Mouse (Mus musculus) MEL (cell line): ENCODE data around the gene Gpx3. TPM values are rescaled to one million over a fixed set of nuclear protein-coding genes. Genes with fewer than 3 reads are reported as not detected.

Source experiments
- DNase-seq: peaks from one replicate; pipeline ENCODE4 v3.0.0; 2011; ENCODE audit warnings: low read depth, low spot score
- H3K27ac ChIP-seq: 2 replicates; pipeline ENCODE4 v1.5.1; 2012; ENCODE audit warnings: low read depth, mild to moderate bottlenecking, control low read depth, low read length, moderate library complexity; ENCODE audit not compliant: control insufficient read depth
- H3K27me3 ChIP-seq, 2 experiments: fragments of 150-350 bp in 1 of 2; sonication (generic) in 1 of 2; 2 replicates each; pipeline ENCODE4 v1.6.1; 2012; ENCODE audit warnings: low read length in 2 of 2, mild to moderate bottlenecking in 2 of 2, improper control_type of control experiment in 1 of 2, moderate library complexity in 1 of 2; ENCODE audit not compliant: insufficient read depth in 2 of 2, control insufficient read depth in 1 of 2
- H3K36me3 ChIP-seq, 2 experiments: 2 replicates each; pipeline ENCODE4 v1.6.1; 2012 to 2014; ENCODE audit warnings: low read length in 2 of 2, improper control_type of control experiment in 1 of 2, inconsistent platforms in 1 of 2, mild to moderate bottlenecking in 1 of 2; ENCODE audit not compliant: insufficient read depth in 2 of 2, control insufficient read depth in 1 of 2
- H3K4me1 ChIP-seq, 2 experiments: fragments of 150-350 bp in 1 of 2; sonication (generic) in 1 of 2; 2 replicates each; pipeline ENCODE4 v1.6.1; 2012; ENCODE audit warnings: low read length in 2 of 2, improper control_type of control experiment in 1 of 2, mild to moderate bottlenecking in 1 of 2; ENCODE audit not compliant: insufficient read depth in 2 of 2, control insufficient read depth in 1 of 2
- H3K4me3 ChIP-seq, 2 experiments: fragments of 150-350 bp in 1 of 2; sonication (generic) in 1 of 2; 2 replicates each; pipeline ENCODE4 v1.5.1; 2012; ENCODE audit warnings: low read depth in 2 of 2, low read length in 2 of 2, mild to moderate bottlenecking in 2 of 2, moderate library complexity in 2 of 2, control low read depth in 1 of 2, improper control_type of control experiment in 1 of 2; ENCODE audit not compliant: control insufficient read depth in 1 of 2, insufficient read depth in 1 of 2
- H3K79me2 ChIP-seq: 2 replicates; pipeline ENCODE4 v1.6.1; 2012; ENCODE audit warnings: mild to moderate bottlenecking, low read length, moderate library complexity; ENCODE audit not compliant: control insufficient read depth, poor library complexity, insufficient read depth
- H3K9ac ChIP-seq: 2 replicates; pipeline ENCODE4 v1.6.1; 2012; ENCODE audit warnings: low read depth, mild to moderate bottlenecking, control low read depth, low read length, moderate library complexity; ENCODE audit not compliant: control insufficient read depth, poor library complexity, severe bottlenecking
- H3K9me3 ChIP-seq: fragments of 150-350 bp; sonication (generic); replicated peaks from 2 replicates; pipeline ENCODE4 v1.6.1; 2012; ENCODE audit warnings: mild to moderate bottlenecking, low read length, improper control_type of control experiment, moderate library complexity; ENCODE audit not compliant: insufficient read depth
- BHLHE40 ChIP-seq: IDR thresholded peaks from 2 replicates; pipeline ENCODE4 v1.6.1; 2012; ENCODE audit warnings: low read depth, mild to moderate bottlenecking, inconsistent platforms, low read length, improper control_type of control experiment, borderline replicate concordance
- CHD1 ChIP-seq: IDR thresholded peaks from 2 replicates; pipeline ENCODE4 v1.6.1; 2012; ENCODE audit warnings: low read depth, mild to moderate bottlenecking, inconsistent platforms, low read length, improper control_type of control experiment
- CHD2 ChIP-seq: IDR thresholded peaks from 2 replicates; pipeline ENCODE4 v1.6.1; 2011; ENCODE audit warnings: low read length, improper control_type of control experiment
- CTCF ChIP-seq, 3 experiments: IDR thresholded peaks in 2 of 3; conservative IDR thresholded peaks in 1 of 3; 2 replicates each; pipeline ENCODE4 v1.5.1; 2011 to 2012; ENCODE audit warnings: low read length in 3 of 3, low read depth in 2 of 3, mild to moderate bottlenecking in 2 of 3, improper control_type of control experiment in 1 of 3, inconsistent platforms in 1 of 3, mixed read lengths in 1 of 3, moderate library complexity in 1 of 3; ENCODE audit not compliant: control insufficient read depth in 1 of 3, insufficient read depth in 1 of 3, poor library complexity in 1 of 3, severe bottlenecking in 1 of 3
- E2F4 ChIP-seq: IDR thresholded peaks from 2 replicates; pipeline ENCODE4 v1.6.1; 2011; ENCODE audit warnings: low read depth, low read length, improper control_type of control experiment, borderline replicate concordance
- ELF1 ChIP-seq: IDR thresholded peaks from 2 replicates; pipeline ENCODE4 v1.6.1; 2014; ENCODE audit warnings: low read depth, mild to moderate bottlenecking, inconsistent platforms, low read length, improper control_type of control experiment, moderate library complexity
- GABPA ChIP-seq: IDR thresholded peaks from 2 replicates; pipeline ENCODE4 v1.6.1; 2012; ENCODE audit warnings: low read depth, mild to moderate bottlenecking, inconsistent platforms, low read length, improper control_type of control experiment, moderate library complexity
- GATA1 ChIP-seq: IDR thresholded peaks from 2 replicates; pipeline ENCODE4 v1.6.1; 2011; ENCODE audit warnings: low read depth, low read length, improper control_type of control experiment
- HCFC1 ChIP-seq: IDR thresholded peaks from 2 replicates; pipeline ENCODE4 v1.6.1; 2012; ENCODE audit warnings: low read depth, mild to moderate bottlenecking, inconsistent platforms, low read length, improper control_type of control experiment, moderate library complexity
- JUND ChIP-seq: IDR thresholded peaks from 2 replicates; pipeline ENCODE4 v1.6.1; 2011; ENCODE audit warnings: low read depth, mild to moderate bottlenecking, improper control_type of control experiment, low read length
- KAT2A ChIP-seq: conservative IDR thresholded peaks from 2 replicates; pipeline ENCODE4 v1.6.1; 2012; ENCODE audit warnings: low read depth, low read length, improper control_type of control experiment, inconsistent platforms
- MAFK ChIP-seq: IDR thresholded peaks from 2 replicates; pipeline ENCODE4 v1.6.1; 2011; ENCODE audit warnings: low read depth, mild to moderate bottlenecking, low read length, improper control_type of control experiment, borderline replicate concordance
- MAX ChIP-seq: IDR thresholded peaks from 2 replicates; pipeline ENCODE4 v1.6.1; 2011; ENCODE audit warnings: low read length, improper control_type of control experiment
- MAZ ChIP-seq: IDR thresholded peaks from 2 replicates; pipeline ENCODE4 v1.6.1; 2012; ENCODE audit warnings: low read depth, mild to moderate bottlenecking, inconsistent platforms, low read length, improper control_type of control experiment
- MEF2A ChIP-seq: IDR thresholded peaks from 2 replicates; pipeline ENCODE4 v1.6.1; 2014; ENCODE audit warnings: low read depth, mild to moderate bottlenecking, inconsistent platforms, low read length, improper control_type of control experiment; ENCODE audit not compliant: poor library complexity, insufficient replicate concordance, severe bottlenecking; ENCODE audit errors: extremely low read depth
- MXI1 ChIP-seq: IDR thresholded peaks from 2 replicates; pipeline ENCODE4 v1.6.1; 2011; ENCODE audit warnings: mild to moderate bottlenecking, low read depth, low read length, improper control_type of control experiment
- MYB ChIP-seq: IDR thresholded peaks from 2 replicates; pipeline ENCODE4 v1.6.1; 2011; ENCODE audit warnings: mild to moderate bottlenecking, low read depth, low read length, improper control_type of control experiment
- MYC ChIP-seq: IDR thresholded peaks from 2 replicates; pipeline ENCODE4 v1.6.1; 2011; ENCODE audit warnings: low read depth, mild to moderate bottlenecking, low read length, improper control_type of control experiment, moderate library complexity
- NELFE ChIP-seq: IDR thresholded peaks from 2 replicates; pipeline ENCODE4 v1.6.1; 2011; ENCODE audit warnings: low read depth, low read length, improper control_type of control experiment
- NRF1 ChIP-seq: IDR thresholded peaks from 2 replicates; pipeline ENCODE4 v1.6.1; 2014; ENCODE audit warnings: low read depth, mild to moderate bottlenecking, inconsistent platforms, low read length, improper control_type of control experiment, moderate library complexity; ENCODE audit not compliant: poor library complexity, insufficient read depth, severe bottlenecking
- POLR2A ChIP-seq, 2 experiments: IDR thresholded peaks; 2 replicates each; pipeline ENCODE4 v1.6.1; 2011 to 2012; ENCODE audit warnings: low read length in 2 of 2, mild to moderate bottlenecking in 2 of 2, control low read depth in 1 of 2, improper control_type of control experiment in 1 of 2, low read depth in 1 of 2, moderate library complexity in 1 of 2; ENCODE audit not compliant: control insufficient read depth in 1 of 2, insufficient read depth in 1 of 2, poor library complexity in 1 of 2
- POLR2AphosphoS2 ChIP-seq: IDR thresholded peaks from 2 replicates; pipeline ENCODE4 v1.6.1; 2011; ENCODE audit warnings: low read length, improper control_type of control experiment
- POLR2AphosphoS5 ChIP-seq: IDR thresholded peaks from 2 replicates; pipeline ENCODE4 v1.6.1; 2012; ENCODE audit warnings: low read depth, borderline replicate concordance, mild to moderate bottlenecking, inconsistent platforms, low read length, moderate library complexity, mixed read lengths
- RCOR1 ChIP-seq: IDR thresholded peaks from 2 replicates; pipeline ENCODE4 v1.6.1; 2012; ENCODE audit warnings: low read depth, mild to moderate bottlenecking, inconsistent platforms, low read length, improper control_type of control experiment
- SIN3A ChIP-seq: IDR thresholded peaks from 2 replicates; pipeline ENCODE4 v1.6.1; 2012; ENCODE audit warnings: low read length, improper control_type of control experiment, inconsistent platforms
- SMC3 ChIP-seq: IDR thresholded peaks from 2 replicates; pipeline ENCODE4 v1.6.1; 2011; ENCODE audit warnings: low read depth, low read length, improper control_type of control experiment
- TAL1 ChIP-seq: IDR thresholded peaks from 2 replicates; pipeline ENCODE4 v1.6.1; 2012; ENCODE audit warnings: mild to moderate bottlenecking, inconsistent platforms, low read length, moderate library complexity, mixed read lengths
- TBP ChIP-seq: IDR thresholded peaks from 2 replicates; pipeline ENCODE4 v1.8.0; 2011; ENCODE audit warnings: low read depth, low read length, improper control_type of control experiment
- TCF12 ChIP-seq: IDR thresholded peaks from 2 replicates; pipeline ENCODE4 v1.6.1; 2014; ENCODE audit warnings: low read depth, mild to moderate bottlenecking, inconsistent platforms, low read length, improper control_type of control experiment, moderate library complexity
- UBTF ChIP-seq: IDR thresholded peaks from 2 replicates; pipeline ENCODE4 v1.6.1; 2012; ENCODE audit warnings: low read depth, mild to moderate bottlenecking, inconsistent platforms, low read length, improper control_type of control experiment, moderate library complexity, borderline replicate concordance; ENCODE audit not compliant: insufficient read depth
- USF1 ChIP-seq: IDR thresholded peaks from 2 replicates; pipeline ENCODE4 v1.6.1; 2014; ENCODE audit warnings: low read depth, mild to moderate bottlenecking, inconsistent platforms, low read length, improper control_type of control experiment, moderate library complexity
- USF2 ChIP-seq, 2 experiments: IDR thresholded peaks; 2 replicates each; pipeline ENCODE4 v1.6.1; 2011 to 2012; ENCODE audit warnings: improper control_type of control experiment in 2 of 2, low read length in 2 of 2, borderline replicate concordance in 1 of 2, inconsistent platforms in 1 of 2, low read depth in 1 of 2, mild to moderate bottlenecking in 1 of 2; ENCODE audit not compliant: insufficient read depth in 1 of 2
- ZC3H11A ChIP-seq: IDR thresholded peaks from 2 replicates; pipeline ENCODE4 v1.6.1; 2012; ENCODE audit warnings: low read depth, mild to moderate bottlenecking, inconsistent platforms, low read length, improper control_type of control experiment
- ZKSCAN1 ChIP-seq: IDR thresholded peaks from 2 replicates; pipeline ENCODE4 v1.6.1; 2012; ENCODE audit warnings: low read depth, mild to moderate bottlenecking, inconsistent platforms, low read length, improper control_type of control experiment, moderate library complexity
- ZMIZ1 ChIP-seq: IDR thresholded peaks from 2 replicates; pipeline ENCODE4 v1.6.1; 2012; ENCODE audit warnings: low read depth, mild to moderate bottlenecking, inconsistent platforms, low read length, improper control_type of control experiment, moderate library complexity
- ZNF384 ChIP-seq: IDR thresholded peaks from 2 replicates; pipeline ENCODE4 v1.6.1; 2012; ENCODE audit warnings: low read depth, mild to moderate bottlenecking, inconsistent platforms, low read length, improper control_type of control experiment
- polyA plus RNA-seq, 2 experiments: library from polyadenylated mRNA; stranded (reverse) in 1 of 2; unstranded in 1 of 2; fragments of >175 nt in 1 of 2; fragments of >200 nt in 1 of 2; gene quantifications; 2 replicates each; pipeline versions ENCODE4 v1.2.1 to v1.2.4; 2012; ENCODE audit warnings: low replicate concordance in 2 of 2, low read depth in 1 of 2; ENCODE audit not compliant: insufficient read length in 2 of 2, insufficient read depth in 1 of 2, missing spikeins in 1 of 2
- total RNA-seq: library from RNA; depleted of rRNA; stranded (reverse); fragments of 300-350 nt; gene quantifications from 2 replicates; pipeline ENCODE4 v1.2.3, GENCODE M21; 2012

Gene Gpx3
- total and polyA plus RNA-seq, 3 experiments: 0.12 to 0.15 TPM; not detected in 1

- peak overlapping the region; percentile 44 for H3K27ac ChIP-seq
- H3K4me1 ChIP-seq: peaks cover 18 to 38% of the 10 kb centered on the region in 2 experiments
- DNase-seq: peak; percentile 91
- peaks cover 0 to 13% of the 10 kb centered on the region in 2 experiments; a peak in 2 of 4 replicates for H3K36me3 ChIP-seq
- no peaks in the 10 kb centered on the region for H3K79me2 ChIP-seq
- H3K9ac ChIP-seq: peak overlapping the region; percentile 41
- no peaks in the 10 kb centered on the region for H3K27me3 ChIP-seq
- no peaks in the 10 kb centered on the region for H3K9me3 ChIP-seq
- no peak overlapping the region for H3K4me3 ChIP-seq
- peak; percentile 31 for TF ChIP-seq SMC3
- TF ChIP-seq GATA1: peak; percentile 82
- TF ChIP-seq ZMIZ1: peak; percentile 32; the same call in 1 of the 2 replicates
- no peak for TF ChIP-seq ZC3H11A
- TF ChIP-seq MAX: no peak
- peak; percentile 83 for TF ChIP-seq RCOR1
- peak; percentile 63 for TF ChIP-seq MAFK
- no peak; the same call in 1 of the 2 replicates for TF ChIP-seq KAT2A
- TF ChIP-seq USF1: no peak
- TF ChIP-seq MYB: no peak; the same call in 1 of the 2 replicates
- TF ChIP-seq ZNF384: peak; percentile 72
- TF ChIP-seq E2F4: no peak
- no peak; a peak in 1 of 6 replicates for TF ChIP-seq CTCF (IDR thresholded peaks at IDR 0.05 in 2 of 3, conservative IDR thresholded peaks at IDR 0.05 in 1 of 3; ENCODE audit: control insufficient read depth in 1 of 3, insufficient read depth in 1 of 3, low read depth in 2 of 3, low read length in 3 of 3, poor library complexity in 1 of 3, severe bottlenecking in 1 of 3)
- TF ChIP-seq MAZ: peak; percentile 98
- peak; percentile 89 for TF ChIP-seq TBP
- peak; percentile 63; the same call in 1 of the 2 replicates for TF ChIP-seq MYC
- peak in 1 of 2 experiments; percentile 66; a peak in 2 of 4 replicates for TF ChIP-seq POLR2A (IDR thresholded peaks at IDR 0.05; ENCODE audit: control insufficient read depth in 1 of 2, insufficient read depth in 1 of 2, low read depth in 1 of 2, low read length in 2 of 2, poor library complexity in 1 of 2)
- TF ChIP-seq MEF2A: no peak
- no peak for TF ChIP-seq UBTF
- TF ChIP-seq JUND: peak; percentile 98
- no peak for TF ChIP-seq ZKSCAN1
- TF ChIP-seq TCF12: peak; percentile 58
- TF ChIP-seq NELFE: peak; percentile 48
- TF ChIP-seq SIN3A: peak; percentile 90
- TF ChIP-seq POLR2AphosphoS5: no peak
- peak; percentile 82 for TF ChIP-seq CHD2
- TF ChIP-seq MXI1: peak; percentile 53
- TF ChIP-seq GABPA: no peak
- peak; percentile 49; the same call in 1 of the 2 replicates for TF ChIP-seq BHLHE40
- TF ChIP-seq POLR2AphosphoS2: no peak
- peak; percentile 96 for TF ChIP-seq ELF1
- no peak for TF ChIP-seq CHD1
- TF ChIP-seq USF2 (IDR thresholded peaks at IDR 0.05; ENCODE audit: borderline replicate concordance in 1 of 2, insufficient read depth in 1 of 2, low read depth in 1 of 2, low read length in 2 of 2): no peak
- TF ChIP-seq HCFC1: peak; percentile 78
- no peak for TF ChIP-seq TAL1
- no peak for TF ChIP-seq NRF1
Measured at GRCm38 (mm10) chr11:54884197-54884828, 17.9 kb upstream of the Gpx3 start.
